Mouse (Mus musculus) effector memory CD4-positive, alpha-beta T cell, adult 7 months (primary cell): Measurements from ENCODE around the gene Abcg5. TPM values are rescaled to one million over a fixed set of nuclear protein-coding genes. Genes with fewer than 3 reads are reported as not detected.

Experiments
- polyA plus RNA-seq: library from polyadenylated mRNA; unstranded; fragments of 100-300 nt; shearing (Covaris generic); gene quantifications from one replicate; pipeline ENCODE4 v1.2.1, GENCODE M21; 2017

Gene Abcg5
- polyA plus RNA-seq, result not detected

DNA sequence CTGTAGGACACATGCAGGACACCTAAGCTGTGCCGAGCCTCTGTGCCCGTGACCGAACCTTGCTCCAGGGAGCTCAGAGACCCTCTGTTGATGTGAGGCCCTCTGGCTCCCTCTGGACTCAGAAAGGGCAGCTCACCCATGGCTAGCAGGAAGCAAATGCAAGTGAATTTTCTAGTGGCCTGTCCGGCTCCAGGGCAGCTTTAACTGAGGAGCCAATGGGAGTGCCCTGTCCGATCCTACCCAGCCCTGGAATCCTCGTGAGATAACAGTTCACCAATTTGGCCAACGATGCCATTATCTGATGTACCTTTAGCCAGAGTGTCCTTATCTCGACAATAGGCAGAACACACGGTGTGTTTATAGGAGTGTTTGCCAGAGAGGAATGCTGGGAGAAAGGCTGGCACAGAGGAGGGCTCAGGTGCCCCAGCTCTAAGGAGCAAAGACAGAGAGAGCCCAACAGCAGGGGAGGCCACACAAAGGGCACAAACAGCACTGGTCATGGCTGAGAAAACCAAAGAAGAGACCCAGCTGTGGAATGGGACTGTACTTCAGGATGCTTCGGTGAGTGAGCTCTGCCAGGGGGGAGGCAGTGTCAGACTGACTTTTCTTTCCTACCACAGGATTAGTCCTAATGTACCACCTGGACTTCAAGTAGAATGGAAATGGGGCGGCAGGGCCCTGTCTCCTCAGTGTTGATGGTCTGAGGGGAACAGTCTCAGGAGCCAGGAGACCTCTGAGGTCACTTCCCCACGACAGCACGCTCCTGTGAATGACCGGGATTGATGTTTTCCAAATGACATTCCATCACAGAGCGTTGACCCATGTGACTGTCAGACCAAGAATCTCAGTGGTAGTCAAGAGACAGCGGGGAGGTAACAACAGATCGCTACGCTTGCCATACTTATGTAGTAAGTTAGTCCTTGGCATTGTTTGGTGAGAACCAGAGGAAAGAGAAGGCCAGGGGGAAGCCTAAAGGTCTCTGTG is at the start of gene Abcg5:
Abcg5 (minus strand) TSS at position 278 of the 984 bp plus-strand sequence.

DNA sequence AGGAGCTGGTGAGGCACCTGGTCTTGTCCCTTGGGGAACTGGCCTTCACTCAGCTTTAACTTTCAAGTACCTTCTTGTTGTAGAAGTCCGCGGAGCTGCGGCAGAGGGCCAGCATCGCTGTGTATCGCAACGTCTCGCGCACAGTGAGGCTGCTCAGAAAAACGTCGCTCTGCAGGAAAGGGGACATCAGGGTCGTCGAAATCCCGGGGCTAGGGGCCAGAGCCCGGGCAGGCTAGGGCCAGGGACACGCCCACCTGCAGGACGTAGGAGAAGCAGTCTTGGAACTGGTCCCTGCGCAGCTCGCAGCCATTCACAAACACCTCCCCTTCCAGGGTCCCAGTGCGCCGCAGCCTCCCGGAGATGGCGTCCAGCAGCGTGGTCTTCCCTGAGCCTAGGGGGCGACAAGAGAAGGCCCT is 6.9 kb downstream of the Abcg5 start, which contains the start of gene Abcg8:
Abcg8 (plus strand) TSS at position 352 of the 416 bp plus-strand sequence.

DNA sequence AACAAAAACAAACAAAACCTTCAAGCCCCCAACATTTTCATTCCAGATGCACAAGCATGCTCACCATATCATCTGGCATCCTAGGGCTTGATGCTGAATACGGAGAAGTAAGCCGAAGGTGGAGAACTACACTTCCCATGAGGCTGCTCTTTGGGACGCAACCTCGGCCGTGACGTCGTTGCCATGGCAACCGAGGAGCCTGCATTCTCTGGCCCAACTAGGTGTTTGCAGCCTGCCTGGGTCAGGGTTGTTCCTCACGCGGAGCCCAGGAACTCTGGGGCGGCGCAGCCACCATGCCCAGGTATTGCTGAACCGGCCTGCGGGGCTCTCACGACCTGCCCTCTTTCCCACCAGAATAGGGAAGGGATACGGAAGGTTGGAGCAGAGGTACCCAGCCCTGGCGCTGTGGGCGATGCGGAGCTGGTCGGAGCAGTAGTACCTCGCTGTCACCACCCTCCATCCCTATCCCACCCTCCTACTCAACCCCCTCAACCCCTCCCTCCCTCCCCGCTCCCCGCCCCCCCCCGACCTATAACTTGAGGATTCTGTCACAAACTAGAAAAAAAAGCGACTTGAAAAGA is 56.4 kb downstream of the Abcg5 start, which contains the start of gene Dync2li1:
Dync2li1 (plus strand) TSS at position 221 of the 581 bp plus-strand sequence.

Other genes with a start within 250 kb of the Abcg5 start
- 147 TPM for gene Thada, start 216.8 kb downstream of the Abcg5 start, polyA plus RNA-seq
- gene Plekhh2, start 171.1 kb downstream of the Abcg5 start, polyA plus RNA-seq, result 0.23 TPM
- gene Dync2li1, start 56.5 kb downstream of the Abcg5 start, polyA plus RNA-seq, result 2.3 TPM
- not detected for gene Abcg8, start 6.7 kb downstream of the Abcg5 start, polyA plus RNA-seq
- 28.7 TPM for gene Lrpprc, start 107.8 kb upstream of the Abcg5 start, polyA plus RNA-seq